Mouse (Mus musculus) left cerebral cortex, adult 18-20 months (tissue): ENCODE measurements around the gene Upp1. TPM values are rescaled to one million over a fixed set of nuclear protein-coding genes. Genes with fewer than 3 reads are reported as not detected.
A peak's percentile ranks its signal among the peaks of the same experiment; 100 is the strongest.

Source experiments
- DNase-seq, 2 experiments: peaks; one replicate each; pipeline ENCODE4 v3.0.0; 2021 to 2022; ENCODE audit warnings: low spot score in 2 of 2, mixed read lengths in 1 of 2
- long read RNA-seq, 2 experiments: library from polyadenylated mRNA; stranded (forward); transcript quantifications; one replicate each; pipeline ENCODE4 v2.0.0; 2021
- total RNA-seq, 2 experiments: library from RNA; stranded (reverse); gene quantifications; 2 replicates each; pipeline ENCODE4 v1.2.3; 2021

Upp1 gene
- total RNA-seq: 1 to 10 TPM; 2.8 to 3.0 TPM
- long read RNA-seq, experiment 1, partial matches to known transcripts: 0 of 5 reads
- long read RNA-seq, experiment 1, other reads (novel, unspliced or antisense): 0 of 5 reads
- long read RNA-seq, experiment 2, partial matches to known transcripts: 0 of 5 reads
- long read RNA-seq, experiment 2, other reads (novel, unspliced or antisense): 0 of 5 reads

- no peak for DNase-seq
These were observed at the start of gene Upp1 for GRCm38 (mm10) chr11:9118050-9118420. TSS of gene Upp1 (plus strand) at chr11:9118103.

DNA sequence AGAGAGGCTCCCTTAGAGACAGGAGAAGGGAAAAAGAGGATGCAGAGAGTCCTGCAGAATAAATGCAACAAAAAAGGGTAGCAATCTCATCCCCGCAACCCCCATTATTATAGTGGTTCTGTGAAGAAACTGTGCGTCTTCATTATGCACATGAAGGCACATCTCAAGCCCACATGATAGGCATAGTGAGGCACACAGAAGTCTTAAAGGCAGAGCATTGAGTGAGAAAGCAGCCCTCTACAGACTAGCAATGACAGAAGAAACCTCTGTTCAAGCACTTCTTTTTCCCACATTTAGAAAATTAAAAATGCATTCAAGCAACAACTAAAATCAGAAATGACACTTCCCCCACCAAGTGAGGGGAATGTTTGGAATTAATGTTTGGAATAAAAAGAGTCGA lies 41.5 kb upstream of the Upp1 start:
- DNase-seq: no peak

GRCm38 (mm10) chr11:9113189-9113588 lies 4.7 kb upstream of the Upp1 start:
- DNase-seq: no peak

DNA sequence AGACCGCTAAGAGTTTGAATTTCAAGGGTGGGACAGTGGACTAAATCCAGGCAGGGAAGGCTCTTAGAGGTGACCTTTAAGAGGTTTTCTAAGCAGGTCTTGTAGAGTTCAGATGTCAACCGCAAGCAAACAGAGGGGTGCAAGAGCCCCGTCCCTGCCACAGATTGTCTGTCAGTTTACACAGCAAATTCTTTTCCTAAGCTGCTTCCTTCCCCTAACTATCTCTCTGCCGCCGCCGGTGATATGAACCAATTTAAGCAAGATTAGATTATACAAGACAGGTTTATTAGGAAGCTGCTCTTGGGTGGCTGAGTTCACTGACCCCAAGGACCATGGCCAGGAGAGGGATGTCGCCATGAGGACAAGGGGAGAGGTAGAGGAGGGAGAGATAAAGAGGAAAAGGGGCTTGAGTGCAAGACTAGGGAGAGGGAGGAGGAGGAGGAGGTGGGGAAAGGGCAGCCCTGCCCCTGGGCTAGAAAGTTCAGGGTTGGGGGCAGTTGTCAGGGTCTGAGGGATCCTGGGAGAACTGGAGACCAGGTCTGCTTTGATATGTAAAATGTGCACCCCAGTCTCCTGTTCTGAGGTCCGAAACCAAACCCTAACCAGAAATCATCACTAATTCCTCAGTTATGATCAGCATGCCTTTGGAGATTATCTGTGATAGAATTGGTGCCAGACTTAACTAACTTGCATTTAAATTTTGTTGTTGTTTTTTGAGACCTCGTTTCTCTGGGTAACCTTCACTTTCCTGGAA lies 2.4 kb upstream of the Upp1 start:
- no peak for DNase-seq

GRCm38 (mm10) chr11:9116121-9116520 lies 1.8 kb upstream of the Upp1 start:
- no peak for DNase-seq

DNA sequence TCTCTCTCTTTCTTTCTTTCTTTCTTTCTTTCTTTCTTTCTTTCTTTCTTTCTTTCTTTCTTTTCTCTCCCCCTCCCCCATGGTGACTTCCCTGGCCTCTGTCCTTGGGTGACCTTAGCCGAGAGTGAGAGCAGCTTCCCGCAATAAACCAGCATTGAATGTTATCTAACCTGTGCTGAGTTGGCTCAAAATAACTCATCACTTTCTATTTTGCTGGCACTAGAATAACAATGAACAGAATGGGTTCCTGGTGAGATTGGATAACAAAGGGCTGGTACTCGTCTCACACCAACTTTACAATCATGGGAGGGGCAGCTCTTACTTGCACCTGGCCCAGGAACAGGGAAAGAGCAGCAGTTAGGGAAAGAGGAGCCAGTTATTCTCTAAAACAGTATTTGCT lies 987 bp upstream of the Upp1 start:
- no peak for DNase-seq

GRCm38 (mm10) chr11:9117358-9118049 lies 399 bp upstream of the Upp1 start:
- DNase-seq: no peak

DNA sequence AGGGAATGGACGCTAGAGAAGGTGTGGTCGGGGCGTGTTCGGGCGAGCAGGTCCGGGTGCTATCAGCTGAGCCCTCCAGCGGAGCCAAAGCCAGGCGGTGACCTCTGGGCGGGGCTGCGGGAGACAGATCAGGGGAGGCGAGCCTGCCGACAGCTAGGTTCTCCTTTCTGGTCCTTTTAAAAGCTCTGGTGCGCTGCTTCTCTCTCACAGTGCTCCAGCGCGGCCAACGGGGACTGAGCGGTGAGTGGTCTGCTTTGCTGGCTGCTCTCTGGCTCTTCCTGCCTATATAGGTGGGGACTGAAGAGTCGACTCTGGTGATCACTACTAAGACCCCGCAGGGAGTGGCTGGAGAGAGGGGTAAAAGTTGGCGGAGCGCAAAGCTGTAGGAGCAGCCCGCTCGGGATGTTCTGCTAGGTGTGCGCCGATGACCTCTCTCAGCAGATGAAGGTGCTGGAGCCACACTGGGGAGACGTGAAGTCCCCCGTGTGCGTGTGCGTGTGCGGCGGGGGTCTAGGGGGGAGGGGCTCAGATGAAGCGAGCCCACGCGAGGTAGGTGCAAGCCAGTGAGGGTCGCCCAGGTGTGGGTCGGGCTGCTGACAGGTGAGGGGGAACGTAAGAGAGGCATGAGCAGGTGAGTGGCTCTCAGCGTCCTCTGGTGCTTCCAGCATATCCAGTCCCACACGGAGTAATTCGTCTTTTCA lies 668 bp downstream of the Upp1 start:
- DNase-seq: no peak

GRCm38 (mm10) chr11:9119231-9120020 lies 1.5 kb downstream of the Upp1 start:
- no peak for DNase-seq

- DNase-seq: no peak
These were observed 4.4 kb downstream of the Upp1 start for GRCm38 (mm10) chr11:9122315-9122714.

DNA sequence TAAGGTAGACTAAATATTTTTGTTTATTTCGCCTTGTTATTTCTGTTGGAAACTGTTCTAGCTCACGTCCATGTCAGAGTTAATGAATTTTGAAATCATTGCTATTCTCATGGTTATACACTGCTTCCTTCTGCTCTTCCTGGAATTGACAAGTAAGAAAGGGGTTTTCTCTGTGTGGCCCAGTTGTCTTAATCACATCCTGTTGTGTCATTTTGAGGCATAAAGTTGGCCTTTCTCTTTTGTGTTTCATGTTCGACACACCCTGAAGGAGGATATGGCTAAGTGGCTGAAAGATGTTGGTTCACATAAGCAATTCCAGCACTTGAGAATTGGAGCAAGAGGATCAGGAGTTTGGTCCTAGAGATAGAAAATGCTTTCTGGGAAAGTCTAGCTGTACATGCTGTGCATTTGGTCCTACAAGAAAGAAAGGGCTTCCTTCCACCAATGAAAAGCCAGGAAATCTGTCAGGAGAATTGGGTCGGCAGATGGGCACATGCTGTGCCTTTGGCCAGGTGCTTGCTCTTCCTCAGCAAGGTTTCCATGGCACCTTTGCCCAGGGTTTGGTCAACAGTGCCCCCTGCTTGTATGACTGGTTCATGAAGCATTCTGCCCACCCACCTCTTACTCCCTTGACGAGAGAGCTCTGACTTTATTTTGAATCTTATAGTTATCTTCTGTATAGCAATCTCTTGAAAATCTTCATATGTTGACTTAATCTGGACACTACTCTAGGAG lies 8.6 kb downstream of the Upp1 start:
- DNase-seq: no peak

DNA sequence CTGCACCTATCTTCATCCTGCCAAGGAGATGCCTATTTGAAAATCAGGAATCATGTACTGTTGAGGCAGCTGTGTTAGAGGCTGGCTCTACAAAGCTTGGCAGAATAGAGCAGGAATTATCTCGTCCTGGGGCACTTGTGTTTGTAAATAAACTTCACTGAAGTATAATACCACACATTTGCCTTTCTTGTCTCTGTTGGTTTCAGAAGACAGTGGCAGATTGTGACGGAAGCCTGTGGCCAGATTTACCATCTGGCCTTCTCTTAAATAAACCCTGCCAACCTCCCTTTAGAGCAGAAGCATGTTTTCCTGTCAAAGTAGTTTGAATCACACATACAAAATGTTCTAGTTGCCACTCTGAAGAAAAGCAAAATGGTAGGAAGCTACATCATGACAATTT lies 10.2 kb downstream of the Upp1 start:
- peak in 1 of 2 experiments; percentile 32 for DNase-seq

- DNase-seq: no peak
These were observed 11.6 kb downstream of the Upp1 start for GRCm38 (mm10) chr11:9129528-9129927.

DNA sequence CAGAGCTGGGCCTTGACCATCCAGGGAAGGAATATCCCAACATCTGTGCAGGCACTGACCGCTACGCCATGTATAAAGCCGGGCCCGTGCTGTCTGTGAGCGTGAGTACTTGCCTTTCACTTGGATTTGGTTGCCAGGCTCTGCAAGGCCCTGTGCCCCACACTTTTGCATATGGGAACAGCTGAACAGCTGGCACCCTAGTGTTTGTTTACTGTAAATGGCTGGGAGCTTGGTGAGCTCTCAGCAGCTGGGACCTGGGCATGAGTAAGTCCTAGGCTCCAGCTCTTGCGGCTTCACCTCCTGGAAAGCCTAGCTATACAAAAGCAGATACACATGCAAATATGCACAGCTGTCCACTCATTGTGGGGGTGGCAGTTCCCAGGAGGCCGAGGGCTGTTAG lies 13.8 kb downstream of the Upp1 start:
- no peak for DNase-seq

DNA sequence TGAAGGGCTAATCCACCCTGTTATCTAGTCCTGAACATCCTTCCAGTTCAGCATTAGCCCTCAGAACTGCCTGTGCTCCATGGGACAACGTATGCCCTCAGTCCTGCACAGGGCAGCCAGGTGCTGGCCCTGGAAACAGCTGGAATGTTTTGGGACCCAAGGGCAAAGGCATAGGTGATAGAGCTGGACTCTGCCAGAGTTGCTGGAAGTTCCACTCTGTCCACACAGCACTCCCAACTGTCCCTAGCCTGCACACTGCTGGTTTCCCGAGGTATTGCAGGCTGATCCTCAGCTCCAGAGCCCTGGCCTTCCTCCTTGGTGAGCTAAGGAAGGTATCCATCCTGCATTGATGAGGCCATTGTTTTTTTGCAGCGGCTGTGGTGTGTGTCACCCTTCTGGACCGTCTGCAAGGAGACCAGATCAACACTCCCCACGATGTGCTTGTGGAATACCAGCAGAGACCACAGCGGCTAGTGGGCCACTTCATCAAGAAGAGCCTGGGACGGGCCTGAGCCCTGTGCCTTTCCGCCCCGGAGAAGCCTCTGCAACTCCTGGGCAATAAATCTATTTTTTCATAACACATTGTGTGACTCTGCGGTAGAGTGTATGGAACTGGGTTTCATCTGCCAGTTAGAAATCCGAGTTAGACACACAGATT lies 17.8 kb downstream of the Upp1 start:
- no peak for DNase-seq

DNA sequence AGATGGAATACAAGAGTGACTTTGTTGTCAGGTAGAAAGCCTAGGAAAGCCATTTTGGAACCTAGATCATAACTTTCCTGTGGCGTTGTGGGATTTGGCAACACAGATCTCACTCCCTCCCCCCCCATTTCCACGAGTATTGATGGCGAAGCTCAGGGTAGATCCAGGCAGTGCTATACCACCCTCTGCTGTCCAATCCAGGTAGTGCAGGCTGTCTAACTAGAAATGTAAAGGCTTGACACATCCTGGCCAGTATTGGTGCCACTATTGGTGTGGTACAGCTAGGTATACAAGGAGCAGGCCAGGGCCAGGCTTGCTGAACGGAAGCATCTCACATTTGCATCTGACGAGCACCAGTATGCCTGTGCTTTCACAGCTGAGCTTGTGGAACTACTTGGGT lies 18.6 kb downstream of the Upp1 start:
- peak; percentile 83 to 89 for DNase-seq

GRCm38 (mm10) chr11:9145113-9145512 lies 27.2 kb downstream of the Upp1 start:
- DNase-seq: no peak

DNA sequence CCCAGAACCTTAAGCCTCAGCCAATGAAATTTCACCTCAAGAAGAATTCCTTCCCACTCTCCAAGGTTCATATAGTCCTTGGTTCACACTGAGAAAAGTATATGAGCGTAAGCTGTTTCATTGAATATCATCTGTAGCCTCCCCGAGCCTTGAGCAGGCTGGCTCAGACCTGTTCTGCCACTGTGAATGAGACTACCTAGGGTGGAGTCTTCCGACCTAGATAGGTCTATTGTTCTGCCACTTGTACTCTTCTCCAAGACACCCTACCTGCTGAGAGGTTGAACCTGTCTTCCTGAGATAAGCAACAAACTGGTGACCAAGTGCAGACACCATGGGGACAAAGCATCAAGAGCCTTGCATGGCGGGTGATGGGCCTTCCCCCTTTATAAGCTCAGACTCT lies 28.2 kb downstream of the Upp1 start:
- DNase-seq: no peak

GRCm38 (mm10) chr11:9146683-9147082 lies 28.8 kb downstream of the Upp1 start:
- DNase-seq: no peak

GRCm38 (mm10) chr11:9148206-9148605 lies 30.3 kb downstream of the Upp1 start:
- no peak for DNase-seq
